Mouse (Mus musculus) skeletal muscle tissue, adult 2 months (tissue): ENCODE results near the gene Cdhr3.
"Not testable (repeated sequence)": the region's sequence is repeated elsewhere in the genome, so short reads cannot be mapped to it uniquely, and the experiment has no call there.

Source experiments
- DNase-seq: peaks from one replicate; pipeline ENCODE4 v3.0.0-alpha.2; 2012; ENCODE audit warnings: low read depth, low spot score

The Cdhr3 gene

GRCm38 (mm10) chr12:33005858-33006257 is 86.8 kb downstream of the Cdhr3 start:
- no peak for DNase-seq

- no peak for DNase-seq
These were observed 89.2 kb downstream of the Cdhr3 start for GRCm38 (mm10) chr12:33003339-33003965.

- DNase-seq = no peak
These were observed 92.3 kb downstream of the Cdhr3 start for GRCm38 (mm10) chr12:33000402-33000801.

- DNase-seq = not testable (repeated sequence)
These were observed 92.9 kb downstream of the Cdhr3 start for GRCm38 (mm10) chr12:32999778-33000177.

GRCm38 (mm10) chr12:32998766-32999165 is 93.9 kb downstream of the Cdhr3 start:
- no peak for DNase-seq

- DNase-seq = no peak
These were observed 97.4 kb downstream of the Cdhr3 start for GRCm38 (mm10) chr12:32995081-32995834.

GRCm38 (mm10) chr12:32994081-32994480 is 98.6 kb downstream of the Cdhr3 start:
- no peak for DNase-seq

GRCm38 (mm10) chr12:32989731-32990130 is 102.9 kb downstream of the Cdhr3 start:
- DNase-seq = no peak

- DNase-seq = no peak
These were observed 106.4 kb downstream of the Cdhr3 start for GRCm38 (mm10) chr12:32986284-32986683.
